Mouse (Mus musculus) effector memory CD4-positive, alpha-beta T cell, adult 5 months (primary cell): ENCODE results near the gene Gm6169. TPM values are rescaled to one million over a fixed set of nuclear protein-coding genes. Genes with fewer than 3 reads are reported as not detected.

Source experiments
- polyA plus RNA-seq: library from polyadenylated mRNA; unstranded; fragments of 100-300 nt; shearing (Covaris generic); gene quantifications from one replicate; pipeline ENCODE4 v1.2.1, GENCODE M21; 2017

Gm6169 gene
- polyA plus RNA-seq, result not detected

GRCm38 (mm10) chr13:97099187-97099852 lies at the start of gene Gm6169:
TSS of gene Gm6169 (minus strand) at chr13:97099237.

GRCm38 (mm10) chr13:97137466-97138400 lies 38.7 kb upstream of the Gm6169 start, which contains the start of the genes Gfm2 and Nsa2:
TSS of gene Gfm2 (plus strand) at chr13:97137937.
TSS of gene Nsa2 (minus strand) at chr13:97137937.

GRCm38 (mm10) chr13:97066649-97067550 lies 32.1 kb downstream of the Gm6169 start, which contains the start of gene Fam169a:
TSS of gene Fam169a (plus strand) at chr13:97067286.

Other genes with a start within 250 kb of the Gm6169 start
- gene Gcnt4, start 174.5 kb downstream of the Gm6169 start, polyA plus RNA-seq, result not detected
- not detected for gene 1700029F12Rik, start 64.9 kb downstream of the Gm6169 start, polyA plus RNA-seq
- 0.12 TPM for gene Fam169a, start 32.0 kb downstream of the Gm6169 start, polyA plus RNA-seq
- 26.2 TPM for gene Gfm2, start 38.7 kb upstream of the Gm6169 start, polyA plus RNA-seq
- 80.1 TPM for gene Nsa2, start 38.7 kb upstream of the Gm6169 start, polyA plus RNA-seq
- 50.8 TPM for gene Hexb, start 99.1 kb upstream of the Gm6169 start, polyA plus RNA-seq
- gene Enc1, start 141.9 kb upstream of the Gm6169 start, polyA plus RNA-seq, result 1.2 TPM